Mouse (Mus musculus) testis, postnatal 10 days (tissue): Measurements from ENCODE around the gene Cacna2d2.
A peak's percentile ranks its signal among the peaks of the same experiment; 100 is the strongest.

Experiments used
- DNase-seq: peaks from one replicate; pipeline ENCODE4 v3.0.0; 2021; ENCODE audit warnings: low spot score

Cacna2d2 gene

GRCm38 (mm10) chr9:107541005-107541404 lies 141.6 kb downstream of the Cacna2d2 start:
- DNase-seq: no peak

- peak; percentile 96 for DNase-seq
Measured at GRCm38 (mm10) chr9:107541474-107542351, 142.3 kb downstream of the Cacna2d2 start, which contains the start of the genes Cyb561d2 and Nprl2. Cyb561d2 (minus strand) TSS chr9:107542193. Nprl2 (plus strand) TSS chr9:107542226.

GRCm38 (mm10) chr9:107542352-107542686 lies 142.9 kb downstream of the Cacna2d2 start:
- DNase-seq: no peak

- no peak for DNase-seq
Measured at GRCm38 (mm10) chr9:107542721-107543120, 143.3 kb downstream of the Cacna2d2 start.

GRCm38 (mm10) chr9:107543299-107543698 lies 143.9 kb downstream of the Cacna2d2 start:
- DNase-seq: no peak

- DNase-seq: no peak
Measured at GRCm38 (mm10) chr9:107544196-107544700, 144.8 kb downstream of the Cacna2d2 start.

GRCm38 (mm10) chr9:107544729-107545128 lies 145.3 kb downstream of the Cacna2d2 start:
- DNase-seq: no peak

GRCm38 (mm10) chr9:107545199-107545598 lies 145.8 kb downstream of the Cacna2d2 start:
- DNase-seq: no peak

- peak; percentile 89 for DNase-seq
Measured at GRCm38 (mm10) chr9:107545602-107546001, 146.2 kb downstream of the Cacna2d2 start.

GRCm38 (mm10) chr9:107547026-107547425 lies 147.6 kb downstream of the Cacna2d2 start, which contains the start of gene Zmynd10:
Zmynd10 (plus strand) TSS chr9:107547298.
- peak; percentile 92 for DNase-seq

- DNase-seq: no peak
Measured at GRCm38 (mm10) chr9:107547957-107548356, 148.5 kb downstream of the Cacna2d2 start.

- no peak for DNase-seq
Measured at GRCm38 (mm10) chr9:107548820-107549219, 149.4 kb downstream of the Cacna2d2 start.

GRCm38 (mm10) chr9:107549297-107550074 lies 150.1 kb downstream of the Cacna2d2 start:
- DNase-seq: no peak

GRCm38 (mm10) chr9:107550491-107551116 lies 151.2 kb downstream of the Cacna2d2 start:
- DNase-seq: no peak

GRCm38 (mm10) chr9:107551117-107551889 lies 151.9 kb downstream of the Cacna2d2 start, which contains the start of gene Rassf1:
Rassf1 (plus strand) TSS chr9:107551555.
- DNase-seq: peak; percentile 80

GRCm38 (mm10) chr9:107551890-107552355 lies 152.5 kb downstream of the Cacna2d2 start:
- DNase-seq: no peak

- no peak for DNase-seq
Measured at GRCm38 (mm10) chr9:107552690-107553393, 153.4 kb downstream of the Cacna2d2 start.

GRCm38 (mm10) chr9:107553541-107554318 lies 154.3 kb downstream of the Cacna2d2 start:
- no peak for DNase-seq

GRCm38 (mm10) chr9:107554319-107554825 lies 155.0 kb downstream of the Cacna2d2 start:
- DNase-seq: peak; percentile 96
